Mouse (Mus musculus): ENCODE measurements at regions not wholly inside any gene's neighbourhood (a gene's known extent, or its start where the extent isn't known, plus 50 kb on each side); places are given as distances from the start of the nearest gene placed in this dataset.

GRCm38 (mm10) chr8:78055531-78055930 lies 157.6 kb upstream of the Ttc29 start:
- TF ChIP-seq POLR2AphosphoS2 (IDR thresholded peaks at IDR 0.05; ENCODE audit: low read length) (no peak), CTCF (IDR thresholded peaks at IDR 0.05 in 2 of 3, conservative IDR thresholded peaks at IDR 0.05 in 1 of 3; ENCODE audit: control insufficient read depth in 1 of 3, insufficient read depth in 1 of 3, low read depth in 2 of 3, low read length in 3 of 3, poor library complexity in 1 of 3, severe bottlenecking in 1 of 3) (no peak), TAL1 (IDR thresholded peaks at IDR 0.05; ENCODE audit: low read length) (no peak), ETS1 (IDR thresholded peaks at IDR 0.05; ENCODE audit: low read depth, low read length) (no peak), CHD1 (IDR thresholded peaks at IDR 0.05; ENCODE audit: low read depth, low read length) (no peak), EP300 (IDR thresholded peaks at IDR 0.05; ENCODE audit: low read depth in 1 of 2, low read length in 2 of 2) (no peak), ZC3H11A (IDR thresholded peaks at IDR 0.05; ENCODE audit: low read depth, low read length) (no peak), USF2 (IDR thresholded peaks at IDR 0.05; ENCODE audit: borderline replicate concordance in 1 of 2, insufficient read depth in 1 of 2, low read depth in 1 of 2, low read length in 2 of 2) (no peak), MXI1 (IDR thresholded peaks at IDR 0.05; ENCODE audit: low read depth, low read length) (no peak), POLR2A (IDR thresholded peaks at IDR 0.05; ENCODE audit: control insufficient read depth in 1 of 2, insufficient read depth in 1 of 2, low read depth in 1 of 2, low read length in 2 of 2, poor library complexity in 1 of 2) (no peak), SIN3A (IDR thresholded peaks at IDR 0.05; ENCODE audit: low read length) (no peak), TBP (IDR thresholded peaks at IDR 0.05; ENCODE audit: low read depth, low read length) (no peak)
